Mouse (Mus musculus): ENCODE results near the gene Sprtn. TPM values are rescaled to one million over a fixed set of nuclear protein-coding genes. Genes with fewer than 3 reads are reported as not detected.

Gene Sprtn
- 9.1 and 9.6 TPM in 2 replicates for polyA plus RNA-seq (2015; fragmentation: Nextera tagmentation; extraction: Ambion mirVana)

DNA sequence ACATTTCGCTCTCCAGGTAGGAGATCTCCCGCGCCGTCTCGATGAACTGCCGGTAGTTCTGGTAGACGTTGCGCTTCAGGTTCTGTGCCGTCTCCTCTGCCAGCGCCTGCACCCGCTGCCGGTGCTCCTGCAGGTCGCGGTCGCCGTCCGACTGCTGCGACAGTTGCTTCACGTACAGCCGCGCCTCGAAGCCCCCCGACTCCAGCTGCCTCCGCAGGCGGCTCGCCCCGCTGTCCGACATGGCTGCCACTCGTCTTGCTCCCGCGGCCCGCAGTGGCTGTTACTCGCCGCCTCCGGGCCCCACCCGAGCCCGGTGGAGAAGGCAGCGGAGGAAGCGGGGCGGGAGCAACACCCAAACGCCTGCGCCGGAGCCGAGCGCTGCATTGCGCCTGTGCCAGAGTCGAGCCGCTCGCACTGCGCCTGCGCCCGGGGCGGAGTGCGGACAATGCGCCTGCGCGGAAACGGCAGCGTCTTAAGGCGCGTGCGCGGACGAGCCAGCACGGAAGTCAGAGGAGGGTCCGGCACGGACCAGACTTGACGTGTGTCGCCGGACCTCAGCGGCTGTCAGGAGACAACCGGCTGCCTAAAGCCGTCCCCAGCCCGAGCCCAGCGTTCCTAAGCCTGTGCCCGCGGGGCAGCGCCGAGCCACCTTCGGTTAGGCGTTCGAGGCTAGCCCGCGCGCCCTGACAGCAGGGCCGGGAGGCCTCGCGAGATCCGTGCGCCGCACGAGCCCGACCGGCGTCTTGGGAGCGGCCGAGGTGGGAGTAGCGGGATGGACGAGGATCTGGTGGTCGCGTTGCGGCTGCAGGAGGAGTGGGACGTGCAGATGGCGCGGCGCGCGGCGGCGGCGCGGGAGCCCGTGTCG is at the start of gene Sprtn, which contains the start of gene Exoc8:
Sprtn (plus strand) TSS at position 501 of the 865 bp plus-strand sequence.
Exoc8 (minus strand) TSS at position 320 of the 865 bp plus-strand sequence.
- Histone ChIP-seq H3K36me3 (ENCODE audit: control insufficient read depth, insufficient read depth, low read length) (peaks cover 31% of the 10 kb centered on the region), H3K27ac (ENCODE audit: low read length) (peak within 1 kb of the TSS; percentile 86), H3K27me3 (ENCODE audit: control insufficient read depth, insufficient read depth, low read depth, low read length) (no peaks in the 10 kb centered on the region), H3K4me1 (replicated peaks; ENCODE audit: control insufficient read depth, insufficient read depth, low read length) (peaks cover 24% of the 10 kb centered on the region), H3K4me3 (ENCODE audit: low read length) (peak within 1 kb of the TSS; percentile 95), H3K9ac (ENCODE audit: low read length) (peak within 1 kb of the TSS; percentile 89), H3K9me3 (ENCODE audit: control insufficient read depth, low read length) (no peaks in the 10 kb centered on the region), H3K4me2 (ENCODE audit: low read depth, low read length) (peak within 1 kb of the TSS; percentile 89)
- ATAC-seq (ENCODE audit: low read depth): peak; percentile 88
- under 1% methylated on average over 104 of the region's 114 CpGs for WGBS

DNA sequence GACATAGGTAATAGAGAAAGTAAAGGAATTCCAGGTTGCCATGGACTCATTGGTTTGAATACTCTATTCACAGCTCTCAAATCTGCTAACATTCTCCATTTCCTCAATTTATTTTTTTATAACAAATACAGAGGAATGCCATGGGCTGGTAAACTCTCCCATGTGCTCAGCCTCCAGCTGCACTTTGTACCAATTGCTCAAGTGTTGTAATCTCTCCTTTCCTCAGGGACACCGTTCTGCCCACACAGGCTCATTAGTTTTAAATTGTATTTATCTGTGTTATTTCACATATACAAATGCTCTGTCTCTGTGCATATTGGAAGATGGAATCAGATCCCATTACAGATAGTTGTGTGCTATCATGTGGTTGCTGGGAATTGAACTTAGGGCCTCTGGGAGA is 44.2 kb upstream of the Sprtn start:
- peaks cover 47% of the 10 kb centered on the region for H3K36me3 ChIP-seq (ENCODE audit: control insufficient read depth, insufficient read depth, low read length)
- 97% methylated on average over 1 of the region's 1 CpGs for WGBS
- H3K27me3 ChIP-seq (ENCODE audit: control insufficient read depth, insufficient read depth, low read depth, low read length): no peaks in the 10 kb centered on the region
- no peak overlapping the region for H3K4me2 ChIP-seq (ENCODE audit: low read depth, low read length)
- H3K9ac ChIP-seq (ENCODE audit: low read length): no peak overlapping the region
- H3K27ac ChIP-seq (ENCODE audit: low read length): no peak overlapping the region
- ATAC-seq (ENCODE audit: low read depth): no peak
- no peaks in the 10 kb centered on the region for H3K4me1 ChIP-seq (replicated peaks; ENCODE audit: control insufficient read depth, insufficient read depth, low read length)
- H3K9me3 ChIP-seq (ENCODE audit: control insufficient read depth, low read length): peaks cover 20% of the 10 kb centered on the region; the same call in 1 of the 2 replicates
- no peak overlapping the region for H3K4me3 ChIP-seq (ENCODE audit: low read length)

GRCm38 (mm10) chr8:124859466-124859865 is 38.2 kb upstream of the Sprtn start:
- Histone ChIP-seq H3K36me3 (ENCODE audit: control insufficient read depth, insufficient read depth, low read length) (peaks cover 41% of the 10 kb centered on the region), H3K4me1 (replicated peaks; ENCODE audit: control insufficient read depth, insufficient read depth, low read length) (peaks cover 13% of the 10 kb centered on the region), H3K9me3 (ENCODE audit: control insufficient read depth, low read length) (peaks cover 6% of the 10 kb centered on the region; the same call in 1 of the 2 replicates), H3K27ac (ENCODE audit: low read length) (no peak overlapping the region), H3K4me2 (ENCODE audit: low read depth, low read length) (no peak overlapping the region), H3K27me3 (ENCODE audit: control insufficient read depth, insufficient read depth, low read depth, low read length) (no peaks in the 10 kb centered on the region), H3K9ac (ENCODE audit: low read length) (no peak overlapping the region), H3K4me3 (ENCODE audit: low read length) (no peak overlapping the region)
- ATAC-seq (ENCODE audit: low read depth): no peak

DNA sequence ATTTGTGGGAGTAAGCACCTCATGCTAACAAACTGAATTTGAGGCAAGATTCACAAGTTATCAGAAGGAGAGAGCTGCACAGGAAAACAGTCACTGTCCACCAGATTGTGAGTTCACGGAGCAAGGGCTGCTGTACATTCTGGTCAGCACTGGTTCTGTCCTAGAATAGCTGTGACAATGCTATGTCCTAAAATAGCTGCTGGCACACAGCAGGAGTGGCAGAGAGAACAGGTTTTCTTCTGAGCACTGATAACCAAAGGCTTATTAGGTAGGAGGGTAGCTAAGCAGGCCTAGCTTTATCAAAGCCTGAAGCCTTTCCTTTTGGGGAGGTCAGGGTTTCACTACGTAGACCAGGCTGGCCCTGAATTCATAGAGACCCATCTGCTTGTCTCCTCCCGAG is 37.5 kb upstream of the Sprtn start:
- no peak for ATAC-seq (ENCODE audit: low read depth)
- WGBS: 92% methylated on average over 3 of the region's 3 CpGs
- Histone ChIP-seq H3K27me3 (ENCODE audit: control insufficient read depth, insufficient read depth, low read depth, low read length) (no peaks in the 10 kb centered on the region), H3K36me3 (ENCODE audit: control insufficient read depth, insufficient read depth, low read length) (peaks cover 33% of the 10 kb centered on the region), H3K27ac (ENCODE audit: low read length) (no peak overlapping the region), H3K9me3 (ENCODE audit: control insufficient read depth, low read length) (peaks cover 5% of the 10 kb centered on the region; the same call in 1 of the 2 replicates), H3K4me2 (ENCODE audit: low read depth, low read length) (no peak overlapping the region), H3K9ac (ENCODE audit: low read length) (no peak overlapping the region), H3K4me3 (ENCODE audit: low read length) (no peak overlapping the region), H3K4me1 (replicated peaks; ENCODE audit: control insufficient read depth, insufficient read depth, low read length) (peaks cover 19% of the 10 kb centered on the region)

DNA sequence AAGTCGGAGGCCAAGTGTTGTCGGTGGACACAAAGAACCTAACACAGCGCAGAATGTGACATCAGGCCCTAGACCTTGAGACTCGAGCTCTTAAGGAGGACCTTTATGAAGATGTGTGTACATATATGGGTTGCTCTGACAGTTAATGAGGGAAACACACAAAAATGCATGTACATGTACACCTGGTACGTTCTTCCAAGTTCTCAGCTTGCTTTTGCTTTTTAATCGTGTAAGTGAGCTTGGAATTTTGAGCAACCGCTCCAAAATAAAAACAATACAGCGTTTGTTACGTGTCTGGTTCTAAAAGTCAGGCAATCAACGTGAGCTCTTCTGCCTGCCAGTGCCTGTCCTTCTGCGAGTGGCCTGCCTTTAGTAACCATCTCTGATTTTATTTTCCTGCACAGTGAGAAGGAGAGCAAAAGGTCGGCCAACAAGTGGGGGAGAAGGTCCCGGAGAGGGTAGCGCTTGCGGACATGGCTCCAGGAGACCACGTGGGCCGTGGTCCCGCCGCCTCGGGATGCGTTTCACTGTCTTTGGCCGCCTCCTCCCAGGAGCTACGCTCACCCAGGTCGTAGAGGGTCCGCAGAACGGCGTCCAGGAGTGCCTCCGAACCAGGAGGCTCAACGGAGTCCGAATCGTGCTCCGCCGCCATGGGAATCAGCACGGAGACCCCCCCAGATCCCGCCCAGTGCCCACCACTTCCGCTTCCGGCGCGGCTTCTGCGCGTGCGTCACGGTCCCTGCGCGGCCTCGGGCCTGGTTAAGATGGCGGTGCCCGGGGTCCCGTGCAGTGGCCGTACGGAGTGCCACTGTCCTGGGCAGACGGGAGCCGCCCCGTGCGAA is 35.1 kb upstream of the Sprtn start, which contains the start of the genes Gnpat and 2810004N23Rik:
Gnpat (plus strand) TSS at position 713 of the 842 bp plus-strand sequence.
2810004N23Rik (minus strand) TSS at position 800 of the 842 bp plus-strand sequence.
- Histone ChIP-seq H3K9me3 (ENCODE audit: control insufficient read depth, low read length) (no peaks in the 10 kb centered on the region), H3K4me3 (ENCODE audit: low read length) (peak within 1 kb of the TSS; percentile 97), H3K27me3 (ENCODE audit: control insufficient read depth, insufficient read depth, low read depth, low read length) (no peaks in the 10 kb centered on the region), H3K4me1 (replicated peaks; ENCODE audit: control insufficient read depth, insufficient read depth, low read length) (peaks cover 24% of the 10 kb centered on the region), H3K9ac (ENCODE audit: low read length) (peak within 1 kb of the TSS; percentile 99), H3K36me3 (ENCODE audit: control insufficient read depth, insufficient read depth, low read length) (peaks cover 16% of the 10 kb centered on the region), H3K27ac (ENCODE audit: low read length) (peak within 1 kb of the TSS; percentile 95), H3K4me2 (ENCODE audit: low read depth, low read length) (peak within 1 kb of the TSS; percentile 89)
- under 1% methylated on average over 54 of the region's 55 CpGs for WGBS
- peak; percentile 99 for ATAC-seq (ENCODE audit: low read depth)

- peaks cover 24% of the 10 kb centered on the region for H3K4me1 ChIP-seq (replicated peaks; ENCODE audit: control insufficient read depth, insufficient read depth, low read length)
- peak; percentile 27; the same call in 1 of the 2 replicates for ATAC-seq (ENCODE audit: low read depth)
- peaks cover 10% of the 10 kb centered on the region for H3K36me3 ChIP-seq (ENCODE audit: control insufficient read depth, insufficient read depth, low read length)
- H3K9ac ChIP-seq (ENCODE audit: low read length): peak overlapping the region; percentile 99
- peak overlapping the region; percentile 89 for H3K4me2 ChIP-seq (ENCODE audit: low read depth, low read length)
- H3K4me3 ChIP-seq (ENCODE audit: low read length): peak overlapping the region; percentile 97
- H3K27ac ChIP-seq (ENCODE audit: low read length): peak overlapping the region; percentile 95
- no peaks in the 10 kb centered on the region for H3K9me3 ChIP-seq (ENCODE audit: control insufficient read depth, low read length)
- under 1% methylated on average over 29 of the region's 33 CpGs for WGBS
- H3K27me3 ChIP-seq (ENCODE audit: control insufficient read depth, insufficient read depth, low read depth, low read length): no peaks in the 10 kb centered on the region
These were observed 34.5 kb upstream of the Sprtn start for GRCm38 (mm10) chr8:124863163-124863677.

- peaks cover 7% of the 10 kb centered on the region for H3K36me3 ChIP-seq (ENCODE audit: control insufficient read depth, insufficient read depth, low read length)
- H3K9me3 ChIP-seq (ENCODE audit: control insufficient read depth, low read length): no peaks in the 10 kb centered on the region
- H3K27me3 ChIP-seq (ENCODE audit: control insufficient read depth, insufficient read depth, low read depth, low read length): no peaks in the 10 kb centered on the region
- peak overlapping the region; percentile 99 for H3K9ac ChIP-seq (ENCODE audit: low read length)
- H3K4me3 ChIP-seq (ENCODE audit: low read length): peak overlapping the region; percentile 97
- H3K4me2 ChIP-seq (ENCODE audit: low read depth, low read length): peak overlapping the region; percentile 89
- no peak for ATAC-seq (ENCODE audit: low read depth)
- peaks cover 24% of the 10 kb centered on the region for H3K4me1 ChIP-seq (replicated peaks; ENCODE audit: control insufficient read depth, insufficient read depth, low read length)
- peak overlapping the region; percentile 95 for H3K27ac ChIP-seq (ENCODE audit: low read length)
- WGBS: 5% methylated on average over 8 of the region's 8 CpGs
These were observed 34.0 kb upstream of the Sprtn start for GRCm38 (mm10) chr8:124863729-124864128.

GRCm38 (mm10) chr8:124866669-124867068 is 31.0 kb upstream of the Sprtn start:
- Histone ChIP-seq H3K9me3 (ENCODE audit: control insufficient read depth, low read length) (no peaks in the 10 kb centered on the region), H3K36me3 (ENCODE audit: control insufficient read depth, insufficient read depth, low read length) (no peaks in the 10 kb centered on the region; the same call in 1 of the 2 replicates), H3K4me2 (ENCODE audit: low read depth, low read length) (no peak overlapping the region), H3K27me3 (ENCODE audit: control insufficient read depth, insufficient read depth, low read depth, low read length) (no peaks in the 10 kb centered on the region), H3K9ac (ENCODE audit: low read length) (no peak overlapping the region), H3K27ac (ENCODE audit: low read length) (no peak overlapping the region), H3K4me1 (replicated peaks; ENCODE audit: control insufficient read depth, insufficient read depth, low read length) (peaks cover 22% of the 10 kb centered on the region), H3K4me3 (ENCODE audit: low read length) (no peak overlapping the region)
- WGBS: 52% methylated on average over 3 of the region's 3 CpGs
- ATAC-seq (ENCODE audit: low read depth): no peak

All from lung, embryonic 16.5 days (tissue).